Mouse (Mus musculus) intestine, postnatal 0 days (tissue): Measurements from ENCODE around the gene Rexo5. TPM values are rescaled to one million over a fixed set of nuclear protein-coding genes. Genes with fewer than 3 reads are reported as not detected.
A peak's percentile ranks its signal among the peaks of the same experiment; 100 is the strongest.

Experiments used
- ATAC-seq: fragments of 200-750 bp; cut with Nextera tagmentation; 2 replicates; pipeline ENCODE4 v1.8.0; 2017; ENCODE audit warnings: mild to moderate bottlenecking, moderate TSS enrichment, moderate library complexity
- H3K27ac ChIP-seq: fragments of 300-500 bp; sonication (generic); 2 replicates; pipeline ENCODE4 v1.5.1; 2014; ENCODE audit warnings: mild to moderate bottlenecking, low read depth, low read length, moderate library complexity
- H3K27me3 ChIP-seq: fragments of 300-500 bp; sonication (generic); replicated peaks from 2 replicates; pipeline ENCODE4 v1.6.1; 2014; ENCODE audit warnings: low read length, mixed read lengths; ENCODE audit not compliant: control insufficient read depth, insufficient read depth
- H3K36me3 ChIP-seq: fragments of 300-500 bp; sonication (generic); 2 replicates; pipeline ENCODE4 v1.6.1; 2014; ENCODE audit warnings: mild to moderate bottlenecking, moderate library complexity; ENCODE audit not compliant: control insufficient read depth, insufficient read depth
- H3K4me1 ChIP-seq: fragments of 300-500 bp; sonication (generic); replicated peaks from 2 replicates; pipeline ENCODE4 v1.6.1; 2014; ENCODE audit warnings: antibody characterized with exemption, low read length, mixed read lengths; ENCODE audit not compliant: control insufficient read depth, insufficient read depth
- H3K4me2 ChIP-seq: fragments of 300-500 bp; sonication (generic); replicated peaks from 2 replicates; pipeline ENCODE4 v1.6.1; 2014; ENCODE audit warnings: low read depth, mild to moderate bottlenecking, moderate library complexity
- H3K4me3 ChIP-seq: fragments of 300-500 bp; sonication (generic); 2 replicates; pipeline ENCODE4 v1.5.1; 2014; ENCODE audit warnings: low read depth, low read length
- H3K9ac ChIP-seq: fragments of 300-500 bp; sonication (generic); 2 replicates; pipeline ENCODE4 v1.6.1; 2014; ENCODE audit warnings: mild to moderate bottlenecking, low read depth, low read length
- H3K9me3 ChIP-seq: fragments of 300-500 bp; sonication (generic); 2 replicates; pipeline ENCODE4 v1.6.1; 2016; ENCODE audit warnings: mixed run types; ENCODE audit not compliant: control insufficient read depth
- CTCF ChIP-seq: sonication (generic); IDR thresholded peaks from 2 replicates; pipeline ENCODE4 v1.5.1; 2016; ENCODE audit warnings: low read depth, mild to moderate bottlenecking, control low read depth, antibody characterized with exemption, moderate library complexity
- WGBS: fragments of 180-500 bp; shearing (Covaris S2); extraction: QIAGEN DNeasy Blood & Tissue Kit; methylation state at CpG from one replicate; pipeline ENCODE4 v1.1.7; 2014; 5-methylcytosine and 5-hydroxymethylcytosine counted together
- polyA plus RNA-seq: library from polyadenylated mRNA; unstranded; fragments of >200 nt; fragmentation: Nextera tagmentation; extraction: Ambion mirVana; gene quantifications from 2 replicates; pipeline ENCODE4 v1.2.1, GENCODE M21; 2015

The Rexo5 gene
- polyA plus RNA-seq, 1 experiment from 2014 or later = 4.1 TPM

GRCm38 (mm10) chr7:119881229-119881628 is 87.4 kb downstream of the Rexo5 start:
- Histone ChIP-seq H3K27me3 (no peaks in the 10 kb centered on the region), H3K36me3 (peaks cover 2% of the 10 kb centered on the region; the same call in 1 of the 2 replicates), H3K4me3 (no peak overlapping the region), H3K9ac (no peak overlapping the region), H3K27ac (no peak overlapping the region), H3K4me1 (peaks cover 13% of the 10 kb centered on the region; the same call in 1 of the 2 replicates), H3K9me3 (no peaks in the 10 kb centered on the region), H3K4me2 (peak overlapping the region; percentile 9; the same call in 1 of the 2 replicates)
- peak; percentile 62 for ATAC-seq
- TF ChIP-seq CTCF = no peak
- WGBS = 55% methylated on average over 2 of the region's 2 CpGs

DNA sequence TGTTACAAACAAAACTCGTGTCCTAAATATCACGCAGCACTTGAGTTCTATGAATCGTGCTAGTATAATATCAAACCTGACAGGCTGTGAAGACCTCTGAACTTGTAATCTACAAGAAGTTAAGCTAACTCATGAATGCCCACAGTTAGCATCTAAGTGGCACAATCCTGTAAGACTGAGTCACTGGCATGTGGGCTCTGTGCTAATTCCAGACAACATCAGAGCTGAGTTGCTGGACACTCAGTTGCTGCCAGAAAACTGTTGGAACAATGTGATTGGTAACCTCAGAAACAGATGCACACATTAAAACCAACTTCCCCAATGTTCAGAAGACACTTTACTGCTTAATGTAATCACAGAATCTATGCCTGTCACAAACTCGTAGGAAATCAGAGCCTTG is 94.1 kb downstream of the Rexo5 start:
- Histone ChIP-seq H3K27me3 (no peaks in the 10 kb centered on the region), H3K9ac (no peak overlapping the region), H3K4me2 (no peak overlapping the region), H3K36me3 (peaks cover 6% of the 10 kb centered on the region; the same call in 1 of the 2 replicates), H3K4me1 (0 out of 2 replicates have a peak, but pooled peaks cover 4% of the 10 kb centered on the region), H3K9me3 (no peaks in the 10 kb centered on the region), H3K4me3 (no peak overlapping the region), H3K27ac (no peak overlapping the region)
- 86% methylated on average over 4 of the region's 4 CpGs for WGBS
- no peak for ATAC-seq
- no peak for TF ChIP-seq CTCF

- H3K36me3 ChIP-seq = no peaks in the 10 kb centered on the region
- peak overlapping the region; percentile 28; the same call in 1 of the 2 replicates for H3K4me2 ChIP-seq
- H3K27ac ChIP-seq = peak overlapping the region; percentile 65
- no peaks in the 10 kb centered on the region for H3K9me3 ChIP-seq
- H3K4me1 ChIP-seq = 0 out of 2 replicates have a peak, but pooled peaks cover 7% of the 10 kb centered on the region
- H3K27me3 ChIP-seq = no peaks in the 10 kb centered on the region
- WGBS = 50% methylated on average over 1 of the region's 1 CpGs
- H3K9ac ChIP-seq = no peak overlapping the region
- H3K4me3 ChIP-seq = no peak overlapping the region
- TF ChIP-seq CTCF = no peak
- ATAC-seq = no peak
Observed at GRCm38 (mm10) chr7:119892198-119892597, 98.4 kb downstream of the Rexo5 start.

DNA sequence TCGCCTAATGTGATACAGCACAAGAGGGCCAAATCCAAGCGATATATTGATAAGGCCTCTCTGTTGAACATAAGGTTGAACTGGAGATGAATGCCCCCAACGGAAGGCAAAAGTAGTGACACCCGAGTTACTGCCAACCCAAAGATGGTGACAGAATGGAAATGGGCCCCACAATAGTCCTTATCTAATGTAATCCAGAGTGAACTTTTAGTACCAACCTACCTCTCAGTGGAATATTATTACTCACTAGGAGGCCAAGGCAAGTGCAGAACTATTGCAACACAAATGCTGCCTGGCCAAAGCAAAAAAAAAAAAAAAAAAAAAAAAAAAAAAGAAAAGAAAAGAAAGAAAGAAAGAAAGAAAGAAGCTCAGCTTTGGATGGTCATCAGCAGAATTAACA is 98.9 kb downstream of the Rexo5 start:
- Histone ChIP-seq H3K27ac (0 out of 2 replicates have a peak overlapping the region, but pooled peaks have one; percentile 65), H3K4me2 (peak overlapping the region; percentile 87), H3K27me3 (no peaks in the 10 kb centered on the region), H3K9ac (no peak overlapping the region), H3K36me3 (no peaks in the 10 kb centered on the region), H3K4me1 (0 out of 2 replicates have a peak, but pooled peaks cover 7% of the 10 kb centered on the region), H3K4me3 (no peak overlapping the region), H3K9me3 (no peaks in the 10 kb centered on the region)
- ATAC-seq = peak; percentile 50
- WGBS = 56% methylated on average over 4 of the region's 4 CpGs
- TF ChIP-seq CTCF = no peak

DNA sequence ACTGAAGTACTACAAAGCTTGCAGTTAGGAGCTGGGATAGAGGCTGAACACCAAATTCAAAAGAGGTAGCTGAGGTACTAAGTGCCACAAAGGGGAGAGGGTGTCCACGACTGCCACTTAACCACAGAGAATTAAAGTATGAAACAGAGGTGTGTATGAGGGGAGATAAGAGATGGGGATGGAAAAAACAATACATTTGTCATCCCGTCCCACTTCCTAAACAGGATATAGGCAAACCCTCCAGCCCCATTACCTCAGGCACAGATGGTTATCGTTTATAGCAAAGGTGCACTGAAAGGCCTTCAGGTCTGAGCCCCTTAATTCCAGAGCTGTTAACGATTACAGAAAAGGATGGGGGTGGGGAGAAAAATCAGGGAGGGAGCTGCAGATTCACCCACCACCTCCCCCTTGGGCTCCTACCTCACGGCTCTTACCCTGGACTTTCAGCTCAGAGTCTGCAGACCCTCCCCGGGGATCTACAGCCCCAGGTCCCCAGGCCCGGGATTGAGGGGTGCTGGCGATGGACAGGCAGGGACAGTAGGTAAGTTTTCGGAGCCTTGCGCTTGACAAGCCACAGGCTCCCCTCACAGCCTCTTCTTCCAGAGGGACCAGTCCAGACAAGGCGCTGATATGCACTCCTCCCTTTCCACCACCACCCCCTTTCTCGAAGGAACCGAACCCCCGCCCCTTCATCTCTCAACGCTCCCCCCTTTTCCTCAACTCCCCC is 101.2 kb downstream of the Rexo5 start:
- no peak for TF ChIP-seq CTCF
- ATAC-seq = peak; percentile 23
- Histone ChIP-seq H3K9ac (peak overlapping the region; percentile 69), H3K27ac (peak overlapping the region; percentile 90), H3K4me3 (peak overlapping the region; percentile 66), H3K4me2 (peak overlapping the region; percentile 87), H3K36me3 (no peaks in the 10 kb centered on the region), H3K4me1 (0 out of 2 replicates have a peak, but pooled peaks cover 11% of the 10 kb centered on the region), H3K9me3 (no peaks in the 10 kb centered on the region), H3K27me3 (no peaks in the 10 kb centered on the region)
- WGBS = under 1% methylated on average over 15 of the region's 15 CpGs

DNA sequence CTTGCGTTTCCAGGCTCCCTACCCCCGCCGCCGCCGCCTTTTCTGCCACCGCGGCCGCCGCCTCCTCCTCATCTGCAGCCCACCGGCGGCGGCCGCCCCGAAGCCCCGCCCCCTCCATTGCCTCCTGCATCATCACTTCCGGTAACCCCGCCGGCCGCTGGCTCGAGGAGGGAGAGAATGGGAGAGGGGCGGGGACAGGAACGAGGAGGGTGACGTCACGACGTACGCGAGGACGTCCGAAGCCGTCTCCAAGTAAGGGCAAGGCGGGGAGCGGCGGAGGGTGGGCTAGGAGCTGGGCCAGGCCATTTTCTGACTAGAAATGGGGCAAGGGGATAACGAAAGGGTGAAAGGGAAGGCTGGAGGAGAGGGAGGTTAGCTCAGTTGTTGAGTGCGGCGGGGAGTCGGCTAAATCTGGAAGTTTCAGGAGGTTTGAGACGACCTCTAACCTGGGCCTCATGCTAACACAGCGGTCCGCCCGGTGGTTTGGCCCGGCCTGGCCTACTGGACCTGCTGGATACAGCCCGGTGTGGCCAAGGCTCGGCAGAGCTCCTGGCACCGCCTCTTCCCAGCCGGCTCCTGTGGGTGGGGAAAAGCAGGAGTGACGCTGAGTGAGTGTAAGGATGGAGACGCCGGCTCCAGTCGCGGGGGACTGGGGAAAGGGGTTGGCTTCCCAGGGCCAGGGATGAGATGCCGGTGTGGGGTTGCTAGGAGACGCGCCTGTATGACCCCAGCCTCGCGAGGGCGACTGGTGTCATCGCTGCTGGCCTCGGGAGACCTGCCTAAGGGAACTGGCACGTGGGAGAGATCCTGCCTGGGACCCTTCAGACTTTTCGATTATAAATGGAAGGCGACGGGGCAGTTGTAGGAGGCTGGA is 102.1 kb downstream of the Rexo5 start, which contains the start of the genes Lyrm1 and Dcun1d3:
TSS of gene Lyrm1 (plus strand) at position 223 of the 874 bp plus-strand sequence.
TSS of gene Dcun1d3 (minus strand) at position 660 of the 874 bp plus-strand sequence.
- Histone ChIP-seq H3K36me3 (no peaks in the 10 kb centered on the region), H3K4me3 (peak within 1 kb of the TSS; percentile 66), H3K9ac (peak within 1 kb of the TSS; percentile 69), H3K4me2 (peak within 1 kb of the TSS; percentile 87), H3K4me1 (0 out of 2 replicates have a peak, but pooled peaks cover 11% of the 10 kb centered on the region), H3K27ac (peak within 1 kb of the TSS; percentile 90), H3K9me3 (no peaks in the 10 kb centered on the region), H3K27me3 (no peaks in the 10 kb centered on the region)
- peak; percentile 99 for ATAC-seq
- no peak for TF ChIP-seq CTCF
- under 1% methylated on average over 63 of the region's 63 CpGs for WGBS
